Mouse (Mus musculus): ENCODE measurements around the gene Scarb1. TPM values are rescaled to one million over a fixed set of nuclear protein-coding genes. Genes with fewer than 3 reads are reported as not detected.

Scarb1 gene
- 24.1 and 88.9 TPM in 2 replicates for polyA plus RNA-seq (2012; rRNA removed; ENCODE audit: low replicate concordance)

DNA sequence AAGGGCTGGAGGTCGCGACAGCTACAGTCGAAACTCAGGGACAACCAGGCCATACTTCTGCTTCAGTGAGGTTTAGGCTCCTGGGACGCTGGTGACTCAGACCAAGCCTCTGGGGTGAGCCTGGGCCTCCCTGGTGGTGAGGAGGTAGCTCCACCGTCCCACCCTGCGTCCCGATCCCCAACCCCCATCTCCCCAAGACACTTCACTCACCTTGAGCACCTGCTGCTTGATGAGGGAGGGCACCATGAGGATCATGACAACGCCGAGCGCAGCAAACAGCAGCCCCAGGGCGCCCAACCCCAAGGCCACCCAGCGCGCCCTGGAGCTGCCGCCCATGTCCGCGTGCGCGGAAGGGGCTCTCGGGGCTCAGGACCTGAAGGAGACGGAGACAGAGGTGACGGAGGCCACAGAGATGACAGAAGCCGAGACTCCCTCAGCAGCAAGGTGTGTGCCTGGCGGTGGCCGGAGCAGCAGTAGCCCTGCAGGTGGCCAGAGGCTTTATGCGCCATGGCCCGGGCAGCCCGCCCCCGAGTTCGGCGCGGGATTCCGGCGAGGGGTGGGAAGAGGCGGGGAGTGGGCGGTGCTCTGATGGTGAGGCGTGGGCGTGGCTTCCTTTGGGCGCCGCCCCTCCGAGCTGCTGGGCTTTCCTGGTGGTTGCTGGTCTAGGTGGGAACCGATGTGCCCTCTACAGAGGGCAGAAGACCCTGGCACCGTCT is at the start of gene Scarb1:
Scarb1 (minus strand) TSS at position 548 of the 716 bp plus-strand sequence.

GRCm38 (mm10) chr5:125389579-125390441 is 48.9 kb upstream of the Scarb1 start, which contains the start of gene Ubc:
Ubc (minus strand) TSS chr5:125390202.

GRCm38 (mm10) chr5:125389131-125389578 is 48.3 kb upstream of the Scarb1 start, which contains the start of gene Gm10382:
Gm10382 (plus strand) TSS chr5:125389322.

Other genes with a start within 250 kb of the Scarb1 start
- 41.6 and 48.6 TPM in 2 replicates for gene Ncor2, start 161.9 kb downstream of the Scarb1 start, polyA plus RNA-seq (2012; rRNA removed; ENCODE audit: low replicate concordance)
- gene Gm10382, start 48.2 kb upstream of the Scarb1 start, polyA plus RNA-seq (2012; rRNA removed; ENCODE audit: low replicate concordance) = 0.33 and 0.56 TPM in 2 replicates
- gene Ubc, start 49.1 kb upstream of the Scarb1 start, polyA plus RNA-seq (2012; rRNA removed; ENCODE audit: low replicate concordance) = 305 and 341 TPM in 2 replicates
- 10.1 and 19.0 TPM in 2 replicates for gene Dhx37, start 93.0 kb upstream of the Scarb1 start, polyA plus RNA-seq (2012; rRNA removed; ENCODE audit: low replicate concordance)
- gene Bri3bp, start 100.5 kb upstream of the Scarb1 start, polyA plus RNA-seq (2012; rRNA removed; ENCODE audit: low replicate concordance) = 35.6 and 40.5 TPM in 2 replicates
- 29.0 and 42.2 TPM in 2 replicates for gene Aacs, start 134.7 kb upstream of the Scarb1 start, polyA plus RNA-seq (2012; rRNA removed; ENCODE audit: low replicate concordance)
- gene Tmem132b, start 190.7 kb upstream of the Scarb1 start, polyA plus RNA-seq (2012; rRNA removed; ENCODE audit: low replicate concordance) = 0.23 TPM in 1 of 2 replicates, not detected in the other